Mouse (Mus musculus): ENCODE data around the gene Pmf1.

- TF ChIP-seq CTCF (IDR thresholded peaks at IDR 0.05; ENCODE audit: borderline replicate concordance, control insufficient read depth, extremely low read depth, insufficient read depth, low read length, poor library complexity) (no peak), POLR2A (IDR thresholded peaks at IDR 0.05; ENCODE audit: control insufficient read depth, extremely low read depth, insufficient read depth, low read length, poor library complexity) (no peak)
Observed at GRCm38 (mm10) chr3:88403522-88404230, 6.5 kb downstream of the Pmf1 start.
